Mouse (Mus musculus) MEL (cell line): Measurements from ENCODE around the gene Hecw2. TPM values are rescaled to one million over a fixed set of nuclear protein-coding genes. Genes with fewer than 3 reads are reported as not detected.

ENCODE experiments used
- DNase-seq: peaks from one replicate; pipeline ENCODE4 v3.0.0; 2011; ENCODE audit warnings: low read depth, low spot score
- H3K27ac ChIP-seq: 2 replicates; pipeline ENCODE4 v1.5.1; 2012; ENCODE audit warnings: low read depth, mild to moderate bottlenecking, control low read depth, low read length, moderate library complexity; ENCODE audit not compliant: control insufficient read depth
- H3K27me3 ChIP-seq, 2 experiments: fragments of 150-350 bp in 1 of 2; sonication (generic) in 1 of 2; 2 replicates each; pipeline ENCODE4 v1.6.1; 2012; ENCODE audit warnings: low read length in 2 of 2, mild to moderate bottlenecking in 2 of 2, improper control_type of control experiment in 1 of 2, moderate library complexity in 1 of 2; ENCODE audit not compliant: insufficient read depth in 2 of 2, control insufficient read depth in 1 of 2
- H3K36me3 ChIP-seq, 2 experiments: 2 replicates each; pipeline ENCODE4 v1.6.1; 2012 to 2014; ENCODE audit warnings: low read length in 2 of 2, improper control_type of control experiment in 1 of 2, inconsistent platforms in 1 of 2, mild to moderate bottlenecking in 1 of 2; ENCODE audit not compliant: insufficient read depth in 2 of 2, control insufficient read depth in 1 of 2
- H3K4me1 ChIP-seq, 2 experiments: fragments of 150-350 bp in 1 of 2; sonication (generic) in 1 of 2; 2 replicates each; pipeline ENCODE4 v1.6.1; 2012; ENCODE audit warnings: low read length in 2 of 2, improper control_type of control experiment in 1 of 2, mild to moderate bottlenecking in 1 of 2; ENCODE audit not compliant: insufficient read depth in 2 of 2, control insufficient read depth in 1 of 2
- H3K4me3 ChIP-seq, 2 experiments: fragments of 150-350 bp in 1 of 2; sonication (generic) in 1 of 2; 2 replicates each; pipeline ENCODE4 v1.5.1; 2012; ENCODE audit warnings: low read depth in 2 of 2, low read length in 2 of 2, mild to moderate bottlenecking in 2 of 2, moderate library complexity in 2 of 2, control low read depth in 1 of 2, improper control_type of control experiment in 1 of 2; ENCODE audit not compliant: control insufficient read depth in 1 of 2, insufficient read depth in 1 of 2
- H3K79me2 ChIP-seq: 2 replicates; pipeline ENCODE4 v1.6.1; 2012; ENCODE audit warnings: mild to moderate bottlenecking, low read length, moderate library complexity; ENCODE audit not compliant: control insufficient read depth, poor library complexity, insufficient read depth
- H3K9ac ChIP-seq: 2 replicates; pipeline ENCODE4 v1.6.1; 2012; ENCODE audit warnings: low read depth, mild to moderate bottlenecking, control low read depth, low read length, moderate library complexity; ENCODE audit not compliant: control insufficient read depth, poor library complexity, severe bottlenecking
- H3K9me3 ChIP-seq: fragments of 150-350 bp; sonication (generic); replicated peaks from 2 replicates; pipeline ENCODE4 v1.6.1; 2012; ENCODE audit warnings: mild to moderate bottlenecking, low read length, improper control_type of control experiment, moderate library complexity; ENCODE audit not compliant: insufficient read depth
- BHLHE40 ChIP-seq: IDR thresholded peaks from 2 replicates; pipeline ENCODE4 v1.6.1; 2012; ENCODE audit warnings: low read depth, mild to moderate bottlenecking, inconsistent platforms, low read length, improper control_type of control experiment, borderline replicate concordance
- CHD1 ChIP-seq: IDR thresholded peaks from 2 replicates; pipeline ENCODE4 v1.6.1; 2012; ENCODE audit warnings: low read depth, mild to moderate bottlenecking, inconsistent platforms, low read length, improper control_type of control experiment
- CHD2 ChIP-seq: IDR thresholded peaks from 2 replicates; pipeline ENCODE4 v1.6.1; 2011; ENCODE audit warnings: low read length, improper control_type of control experiment
- CTCF ChIP-seq, 3 experiments: IDR thresholded peaks in 2 of 3; conservative IDR thresholded peaks in 1 of 3; 2 replicates each; pipeline ENCODE4 v1.5.1; 2011 to 2012; ENCODE audit warnings: low read length in 3 of 3, low read depth in 2 of 3, mild to moderate bottlenecking in 2 of 3, improper control_type of control experiment in 1 of 3, inconsistent platforms in 1 of 3, mixed read lengths in 1 of 3, moderate library complexity in 1 of 3; ENCODE audit not compliant: control insufficient read depth in 1 of 3, insufficient read depth in 1 of 3, poor library complexity in 1 of 3, severe bottlenecking in 1 of 3
- ELF1 ChIP-seq: IDR thresholded peaks from 2 replicates; pipeline ENCODE4 v1.6.1; 2014; ENCODE audit warnings: low read depth, mild to moderate bottlenecking, inconsistent platforms, low read length, improper control_type of control experiment, moderate library complexity
- EP300 ChIP-seq, 2 experiments: IDR thresholded peaks; 2 replicates each; pipeline ENCODE4 v1.6.1; 2011; ENCODE audit warnings: improper control_type of control experiment in 2 of 2, low read length in 2 of 2, low read depth in 1 of 2, mild to moderate bottlenecking in 1 of 2
- GATA1 ChIP-seq: IDR thresholded peaks from 2 replicates; pipeline ENCODE4 v1.6.1; 2011; ENCODE audit warnings: low read depth, low read length, improper control_type of control experiment
- JUND ChIP-seq: IDR thresholded peaks from 2 replicates; pipeline ENCODE4 v1.6.1; 2011; ENCODE audit warnings: low read depth, mild to moderate bottlenecking, improper control_type of control experiment, low read length
- MAZ ChIP-seq: IDR thresholded peaks from 2 replicates; pipeline ENCODE4 v1.6.1; 2012; ENCODE audit warnings: low read depth, mild to moderate bottlenecking, inconsistent platforms, low read length, improper control_type of control experiment
- MEF2A ChIP-seq: IDR thresholded peaks from 2 replicates; pipeline ENCODE4 v1.6.1; 2014; ENCODE audit warnings: low read depth, mild to moderate bottlenecking, inconsistent platforms, low read length, improper control_type of control experiment; ENCODE audit not compliant: poor library complexity, insufficient replicate concordance, severe bottlenecking; ENCODE audit errors: extremely low read depth
- MXI1 ChIP-seq: IDR thresholded peaks from 2 replicates; pipeline ENCODE4 v1.6.1; 2011; ENCODE audit warnings: mild to moderate bottlenecking, low read depth, low read length, improper control_type of control experiment
- NRF1 ChIP-seq: IDR thresholded peaks from 2 replicates; pipeline ENCODE4 v1.6.1; 2014; ENCODE audit warnings: low read depth, mild to moderate bottlenecking, inconsistent platforms, low read length, improper control_type of control experiment, moderate library complexity; ENCODE audit not compliant: poor library complexity, insufficient read depth, severe bottlenecking
- RAD21 ChIP-seq: IDR thresholded peaks from 2 replicates; pipeline ENCODE4 v1.6.1; 2011; ENCODE audit warnings: mild to moderate bottlenecking, low read depth, low read length, improper control_type of control experiment
- RCOR1 ChIP-seq: IDR thresholded peaks from 2 replicates; pipeline ENCODE4 v1.6.1; 2012; ENCODE audit warnings: low read depth, mild to moderate bottlenecking, inconsistent platforms, low read length, improper control_type of control experiment
- SMC3 ChIP-seq: IDR thresholded peaks from 2 replicates; pipeline ENCODE4 v1.6.1; 2011; ENCODE audit warnings: low read depth, low read length, improper control_type of control experiment
- TAL1 ChIP-seq: IDR thresholded peaks from 2 replicates; pipeline ENCODE4 v1.6.1; 2012; ENCODE audit warnings: mild to moderate bottlenecking, inconsistent platforms, low read length, moderate library complexity, mixed read lengths
- TCF12 ChIP-seq: IDR thresholded peaks from 2 replicates; pipeline ENCODE4 v1.6.1; 2014; ENCODE audit warnings: low read depth, mild to moderate bottlenecking, inconsistent platforms, low read length, improper control_type of control experiment, moderate library complexity
- UBTF ChIP-seq: IDR thresholded peaks from 2 replicates; pipeline ENCODE4 v1.6.1; 2012; ENCODE audit warnings: low read depth, mild to moderate bottlenecking, inconsistent platforms, low read length, improper control_type of control experiment, moderate library complexity, borderline replicate concordance; ENCODE audit not compliant: insufficient read depth
- ZC3H11A ChIP-seq: IDR thresholded peaks from 2 replicates; pipeline ENCODE4 v1.6.1; 2012; ENCODE audit warnings: low read depth, mild to moderate bottlenecking, inconsistent platforms, low read length, improper control_type of control experiment
- polyA plus RNA-seq, 2 experiments: library from polyadenylated mRNA; stranded (reverse) in 1 of 2; unstranded in 1 of 2; fragments of >175 nt in 1 of 2; fragments of >200 nt in 1 of 2; gene quantifications; 2 replicates each; pipeline versions ENCODE4 v1.2.1 to v1.2.4; 2012; ENCODE audit warnings: low replicate concordance in 2 of 2, low read depth in 1 of 2; ENCODE audit not compliant: insufficient read length in 2 of 2, insufficient read depth in 1 of 2, missing spikeins in 1 of 2
- total RNA-seq: library from RNA; depleted of rRNA; stranded (reverse); fragments of 300-350 nt; gene quantifications from 2 replicates; pipeline ENCODE4 v1.2.3, GENCODE M21; 2012

The Hecw2 gene
- total and polyA plus RNA-seq, 3 experiments: not detected

GRCm38 (mm10) chr1:53927605-53928004, 267.4 kb downstream of the Hecw2 start:
- no peaks in the 10 kb centered on the region for H3K36me3 ChIP-seq
- H3K79me2 ChIP-seq: no peaks in the 10 kb centered on the region
- H3K4me3 ChIP-seq: no peak overlapping the region
- DNase-seq: peak; percentile 29
- H3K27me3 ChIP-seq: no peaks in the 10 kb centered on the region
- H3K9me3 ChIP-seq: no peaks in the 10 kb centered on the region
- H3K27ac ChIP-seq: no peak overlapping the region
- no peaks in the 10 kb centered on the region; a peak in 1 of 4 replicates for H3K4me1 ChIP-seq
- no peak overlapping the region for H3K9ac ChIP-seq
- TF ChIP-seq CHD2: no peak
- peak; percentile 22 to 71 (median 53); a peak in 5 of 6 replicates for TF ChIP-seq CTCF (IDR thresholded peaks at IDR 0.05 in 2 of 3, conservative IDR thresholded peaks at IDR 0.05 in 1 of 3; ENCODE audit: control insufficient read depth in 1 of 3, insufficient read depth in 1 of 3, low read depth in 2 of 3, low read length in 3 of 3, poor library complexity in 1 of 3, severe bottlenecking in 1 of 3)
- TF ChIP-seq SMC3: peak; percentile 72
- TF ChIP-seq GATA1: no peak
- TF ChIP-seq RAD21: peak; percentile 72
- TF ChIP-seq ZC3H11A: peak; percentile 55
- no peak for TF ChIP-seq JUND

DNA sequence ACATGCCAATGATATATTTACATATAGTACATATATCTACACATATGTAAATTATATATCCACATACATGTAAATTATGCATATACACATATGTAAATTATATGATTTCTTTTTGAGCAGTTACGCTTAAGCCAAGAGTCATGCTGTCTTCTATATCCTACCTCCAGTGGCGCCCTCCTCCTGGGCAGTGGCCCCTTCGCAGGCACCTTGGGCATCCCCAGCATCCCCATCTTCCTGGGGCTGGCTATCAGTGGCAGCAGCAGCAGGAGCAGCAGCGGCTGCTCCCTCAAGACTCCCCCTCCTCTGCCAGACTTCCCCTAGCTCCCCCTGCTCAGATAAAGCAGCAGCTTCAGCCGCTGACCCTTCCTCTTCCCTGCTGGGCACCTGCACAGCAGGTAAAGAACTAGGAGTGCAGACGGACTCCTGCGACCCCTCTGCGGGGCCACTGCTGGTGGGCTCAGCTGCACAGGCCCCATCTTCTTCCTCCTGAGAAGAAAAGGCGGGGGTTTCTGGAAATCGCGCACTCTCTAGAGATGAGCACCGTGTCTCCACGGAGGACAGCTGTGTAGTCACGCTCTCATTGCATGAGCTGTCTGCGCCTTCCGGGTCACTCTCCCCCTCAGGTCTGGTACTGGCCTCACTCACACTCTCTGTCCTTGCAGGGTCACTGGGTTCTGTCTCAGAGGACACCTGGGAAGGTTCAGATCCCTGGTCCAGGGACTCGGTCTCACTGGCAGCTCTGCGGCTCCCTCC, 269.6 kb downstream of the Hecw2 start:
- no peak overlapping the region for H3K4me3 ChIP-seq
- H3K27ac ChIP-seq: no peak overlapping the region
- no peaks in the 10 kb centered on the region for H3K36me3 ChIP-seq
- no peaks in the 10 kb centered on the region for H3K9me3 ChIP-seq
- H3K9ac ChIP-seq: no peak overlapping the region
- H3K4me1 ChIP-seq: no peaks in the 10 kb centered on the region; a peak in 1 of 4 replicates
- H3K27me3 ChIP-seq: no peaks in the 10 kb centered on the region
- DNase-seq: no peak
- TF ChIP-seq MXI1 (no peak), ZC3H11A (no peak), UBTF (no peak), SMC3 (no peak), MAZ (no peak), CTCF (IDR thresholded peaks at IDR 0.05 in 2 of 3, conservative IDR thresholded peaks at IDR 0.05 in 1 of 3; ENCODE audit: control insufficient read depth in 1 of 3, insufficient read depth in 1 of 3, low read depth in 2 of 3, low read length in 3 of 3, poor library complexity in 1 of 3, severe bottlenecking in 1 of 3) (no peak), MEF2A (no peak), CHD1 (no peak), NRF1 (no peak), ELF1 (no peak), RCOR1 (no peak), EP300 (IDR thresholded peaks at IDR 0.05; ENCODE audit: low read depth in 1 of 2, low read length in 2 of 2) (no peak), TCF12 (no peak), TAL1 (no peak), BHLHE40 (no peak)
- H3K79me2 ChIP-seq: no peaks in the 10 kb centered on the region
